Mouse (Mus musculus) cerebellum, adult 2 months (tissue): Measurements from ENCODE around the gene Slc34a2.

Source experiments
- CTCF ChIP-seq: fragments of 200-500 bp; IDR thresholded peaks from 2 replicates; pipeline ENCODE4 v1.5.1; 2011; ENCODE audit warnings: low read depth, mild to moderate bottlenecking, control low read depth, low read length, moderate library complexity, borderline replicate concordance; ENCODE audit not compliant: insufficient read depth
- POLR2A ChIP-seq: fragments of 200-500 bp; IDR thresholded peaks from 2 replicates; pipeline ENCODE4 v1.6.1; 2011; ENCODE audit warnings: low read length, control low read depth, borderline replicate concordance; ENCODE audit not compliant: insufficient read depth

GRCm38 (mm10) chr5:53048599-53048998 is 10.7 kb downstream of the Slc34a2 start:
- TF ChIP-seq POLR2A (no peak), CTCF (no peak)
